Mouse (Mus musculus): Measurements from ENCODE around the gene Gm20388. TPM values are rescaled to one million over a fixed set of nuclear protein-coding genes. Genes with fewer than 3 reads are reported as not detected.

Gm20388 gene
- total RNA-seq, 2 experiments from 2014 or later = 10.7 TPM; not detected in 1

- DNase-seq (ENCODE audit: low spot score in 2 of 2) = no peak
These were observed 2897.3 kb downstream of the Gm20388 start for GRCm38 (mm10) chr8:122807907-122808306.

DNA sequence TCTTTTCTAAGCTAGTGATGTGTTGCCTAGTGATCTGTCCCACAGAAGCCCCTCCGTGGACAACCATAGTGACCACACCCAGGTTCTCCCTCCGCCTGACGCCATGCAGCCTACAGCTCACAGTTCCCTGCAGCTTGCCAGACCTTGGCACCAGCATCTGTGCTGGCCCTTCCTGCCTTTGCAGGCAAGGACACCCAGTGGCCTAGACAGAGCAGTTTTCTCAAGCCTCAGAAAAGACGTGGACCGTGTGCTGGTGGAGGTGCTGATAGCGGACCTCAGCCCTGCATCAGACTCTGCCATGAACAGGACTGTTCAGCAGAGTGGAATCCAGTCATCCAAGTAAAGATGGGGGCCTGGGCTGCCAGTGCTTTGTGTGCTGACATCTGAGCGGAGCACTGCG lies 2899.7 kb downstream of the Gm20388 start:
- no peak for DNase-seq (ENCODE audit: low spot score in 2 of 2)

- no peak for DNase-seq (ENCODE audit: low spot score in 2 of 2)
These were observed 2901.3 kb downstream of the Gm20388 start for GRCm38 (mm10) chr8:122811870-122812494.

DNA sequence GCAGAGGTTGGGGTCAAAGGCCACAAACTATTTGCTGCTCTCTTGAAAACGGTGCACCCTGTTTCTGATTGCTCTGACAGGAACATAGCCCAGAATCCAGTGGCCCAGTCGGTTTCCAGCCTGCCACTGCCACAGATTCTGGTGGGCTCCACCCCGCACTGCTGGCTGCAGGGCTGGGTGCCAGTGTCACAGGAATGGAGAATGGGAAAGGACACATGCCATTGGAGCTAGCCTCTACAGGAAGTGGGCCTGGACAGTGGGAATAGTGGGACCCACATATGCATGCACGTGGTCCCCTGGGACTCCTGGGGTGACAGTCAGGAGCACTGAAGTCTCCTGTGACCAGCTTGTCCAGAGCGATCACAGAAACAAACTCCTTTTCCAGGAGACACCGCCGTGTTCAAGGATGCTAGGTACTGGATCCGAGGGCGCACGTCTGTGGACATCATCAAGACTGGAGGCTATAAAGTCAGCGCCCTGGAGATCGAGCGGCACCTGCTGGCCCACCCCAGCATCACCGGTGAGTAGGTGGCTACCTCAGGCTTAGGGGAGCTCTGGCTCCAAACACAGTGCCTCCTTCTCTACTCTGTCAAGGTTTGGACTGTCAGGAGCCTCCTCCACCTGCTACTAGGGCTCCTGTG lies 2902.1 kb downstream of the Gm20388 start:
- DNase-seq (ENCODE audit: low spot score in 2 of 2) = no peak

GRCm38 (mm10) chr8:122814608-122815007 lies 2904.0 kb downstream of the Gm20388 start:
- no peak for DNase-seq (ENCODE audit: low spot score in 2 of 2)

- DNase-seq (ENCODE audit: low spot score in 2 of 2) = no peak
These were observed 2906.3 kb downstream of the Gm20388 start for GRCm38 (mm10) chr8:122816965-122817364.

DNA sequence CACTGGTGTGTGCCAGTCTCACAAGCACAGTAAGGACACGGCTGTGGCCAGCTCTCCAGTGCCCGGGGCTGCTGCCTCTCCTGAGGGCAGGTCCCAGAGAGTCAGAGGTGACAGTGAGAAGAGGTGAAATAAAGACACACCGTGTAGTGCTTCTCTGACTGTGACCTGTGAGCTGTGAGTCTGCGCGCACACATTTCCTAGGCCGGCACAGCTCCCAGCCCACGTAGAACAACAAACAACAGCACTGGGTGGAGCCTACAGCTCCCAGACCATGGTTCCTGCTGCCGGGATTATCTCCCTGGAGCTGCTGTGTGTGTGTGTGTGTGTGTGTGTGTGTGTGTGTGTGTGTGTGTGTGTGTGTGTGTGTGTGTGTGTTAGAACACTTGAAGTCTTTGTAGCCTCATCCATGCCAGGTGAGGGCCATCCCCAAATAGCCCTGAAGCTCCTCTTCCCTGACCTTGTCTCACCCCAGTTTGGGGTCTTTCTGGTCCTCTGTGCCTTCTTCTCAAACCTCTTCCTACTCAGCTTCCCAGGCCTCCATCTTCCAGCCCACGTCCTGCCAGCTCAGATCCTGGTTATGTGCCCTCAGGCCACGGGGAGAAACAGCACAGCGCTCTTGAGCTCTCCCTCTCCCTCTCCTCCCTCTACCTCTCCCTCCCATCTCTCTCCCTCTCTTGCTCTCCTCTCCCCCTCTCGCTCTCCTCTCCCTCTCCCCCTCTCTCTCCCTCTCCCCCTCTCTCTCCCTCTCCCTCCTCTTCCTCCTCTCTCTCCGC lies 2907.3 kb downstream of the Gm20388 start:
- no peak for DNase-seq (ENCODE audit: low spot score in 2 of 2)

DNA sequence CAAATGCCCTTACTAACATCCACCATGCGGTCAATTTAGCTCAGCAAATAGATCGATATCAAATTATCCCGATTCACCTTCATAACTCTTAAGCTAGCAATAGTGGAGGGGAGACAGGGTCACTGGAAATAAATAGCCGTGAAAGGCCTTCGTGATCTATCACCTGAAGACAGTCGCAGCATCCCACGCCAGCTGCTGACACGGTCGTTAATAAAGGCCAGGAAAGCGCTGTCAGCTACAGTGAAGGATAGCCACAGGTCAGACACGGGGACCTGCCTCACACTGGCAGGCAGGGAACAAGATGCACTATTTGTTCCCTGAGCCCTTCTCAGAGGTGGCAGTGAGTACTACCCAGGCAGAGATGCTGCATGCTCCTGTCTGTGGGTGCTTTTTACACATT lies 2909.1 kb downstream of the Gm20388 start:
- no peak for DNase-seq (ENCODE audit: low spot score in 2 of 2)

DNA sequence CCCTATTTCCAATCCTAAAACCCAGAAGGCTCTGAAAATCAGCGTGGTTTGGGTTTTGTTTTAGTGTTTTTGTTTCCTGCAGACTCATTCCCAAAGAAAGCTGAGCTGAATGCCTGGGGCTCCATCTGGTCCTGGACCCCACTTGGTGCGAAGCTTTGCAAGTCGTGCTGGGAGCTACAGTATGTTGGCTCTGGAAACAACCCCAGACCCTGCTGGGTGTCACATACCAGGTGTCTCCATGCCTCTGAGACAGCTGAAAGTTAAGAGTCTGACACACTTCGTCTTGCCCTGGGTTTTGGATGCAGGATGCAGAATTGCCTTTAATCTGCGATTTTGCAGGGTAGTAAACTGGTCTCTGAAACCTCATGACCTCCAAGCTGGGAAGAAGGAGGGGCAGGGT lies 2913.9 kb downstream of the Gm20388 start:
- no peak for DNase-seq (ENCODE audit: low spot score in 2 of 2)

- DNase-seq (ENCODE audit: low spot score in 2 of 2) = no peak
These were observed 2914.3 kb downstream of the Gm20388 start for GRCm38 (mm10) chr8:122824986-122825385.

DNA sequence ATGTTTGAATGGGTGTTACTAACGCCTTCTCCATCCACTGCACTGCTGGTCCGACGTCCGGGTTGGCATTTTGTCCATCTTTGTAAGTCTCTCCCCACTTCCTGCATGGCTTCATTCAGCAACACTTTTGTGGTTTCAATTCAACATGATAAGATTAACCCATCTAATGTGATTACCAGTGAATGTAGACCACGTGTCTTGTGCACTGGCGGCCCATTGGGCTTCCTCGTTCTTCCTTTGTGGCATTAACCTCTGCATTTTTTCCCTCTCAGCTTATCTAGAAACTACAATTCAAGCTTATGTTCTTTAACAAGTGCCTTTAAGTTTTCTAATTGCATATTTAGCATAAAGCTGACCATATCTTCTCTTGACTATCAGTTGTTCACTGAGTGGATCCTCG lies 2914.8 kb downstream of the Gm20388 start:
- DNase-seq (ENCODE audit: low spot score in 2 of 2) = no peak

DNA sequence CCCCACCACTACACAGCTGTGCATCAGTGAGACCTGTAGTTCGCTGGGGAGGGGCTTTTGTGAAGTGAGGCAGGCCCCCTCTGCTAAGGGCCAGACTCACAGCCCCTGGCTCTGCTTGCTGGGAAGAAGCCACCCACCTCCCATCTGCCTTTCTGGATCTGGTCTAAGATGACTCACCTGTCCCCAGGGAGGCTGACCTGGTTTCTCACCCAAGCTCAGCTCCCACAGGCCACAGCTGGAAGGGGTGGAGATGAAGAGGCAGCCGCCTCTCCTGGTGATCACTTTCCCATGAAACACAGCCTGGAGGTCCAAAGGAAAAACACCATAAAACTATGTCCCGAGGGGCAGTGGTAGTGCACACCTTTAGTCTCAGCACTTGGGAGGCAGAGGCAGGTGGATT lies 2918.8 kb downstream of the Gm20388 start:
- DNase-seq (ENCODE audit: low spot score in 2 of 2) = no peak

- DNase-seq (ENCODE audit: low spot score in 2 of 2) = peak; percentile 88 to 95
These were observed 2919.9 kb downstream of the Gm20388 start for GRCm38 (mm10) chr8:122830349-122831061.

DNA sequence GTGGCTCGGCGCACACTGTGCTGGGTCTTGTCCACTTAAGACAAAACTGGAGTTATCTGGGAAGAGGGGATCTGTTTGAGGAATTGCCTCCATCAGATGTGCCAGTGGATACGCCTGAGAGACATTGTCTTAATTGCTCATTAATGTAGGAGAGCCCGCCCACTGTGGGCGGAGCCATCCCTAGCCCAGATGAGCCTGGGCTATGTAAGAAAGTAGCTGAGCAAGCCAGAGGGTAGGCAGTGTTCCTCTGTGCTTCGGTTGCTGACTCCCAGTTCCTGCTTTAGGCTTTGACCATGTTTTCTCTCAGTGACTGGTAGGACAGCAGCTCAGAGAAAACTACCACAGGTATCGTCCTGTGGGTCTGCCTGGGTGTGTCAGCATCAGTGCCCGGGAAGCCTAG lies 2923.8 kb downstream of the Gm20388 start:
- DNase-seq (ENCODE audit: low spot score in 2 of 2) = no peak

DNA sequence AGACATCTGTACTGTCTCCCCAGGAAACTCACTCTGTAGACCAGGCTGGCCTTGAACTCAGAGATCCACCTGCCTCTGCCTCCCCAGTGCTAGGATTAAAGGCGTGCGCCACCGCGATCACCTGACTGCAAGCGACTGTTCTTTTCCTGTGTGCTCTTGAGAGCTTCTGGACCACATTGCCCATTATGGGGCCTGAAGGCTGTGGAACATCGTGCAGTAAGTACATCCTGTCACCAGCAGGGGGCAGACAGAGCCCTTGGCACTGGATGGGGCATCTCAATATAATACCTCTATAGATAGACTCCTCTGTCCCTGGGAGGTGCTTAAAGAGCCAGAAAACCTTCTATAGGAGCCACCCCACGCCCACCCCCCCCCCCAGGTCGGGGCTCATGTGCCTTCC lies 2924.3 kb downstream of the Gm20388 start:
- DNase-seq (ENCODE audit: low spot score in 2 of 2) = peak; percentile 54 to 85

GRCm38 (mm10) chr8:122836199-122836598 lies 2925.6 kb downstream of the Gm20388 start:
- DNase-seq (ENCODE audit: low spot score in 2 of 2) = no peak

DNA sequence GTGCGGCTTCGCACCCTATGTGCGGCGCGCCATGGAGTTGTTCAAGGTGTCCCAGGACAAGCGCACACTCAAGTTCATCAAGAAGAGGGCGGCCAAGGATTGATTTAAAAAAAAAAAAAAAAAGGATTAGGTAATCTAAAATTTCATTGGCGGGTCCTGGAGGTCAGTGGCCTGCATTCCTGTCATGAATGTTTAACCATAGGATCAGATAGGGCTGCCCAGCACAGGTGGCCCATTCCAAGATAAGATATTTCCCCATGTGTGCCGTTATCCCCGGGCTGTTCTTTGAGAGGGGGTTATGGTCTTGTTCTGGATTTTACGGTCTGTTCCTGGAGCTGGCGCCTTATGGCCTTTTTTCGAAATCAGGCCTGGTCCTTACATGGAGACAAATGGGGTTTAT lies 2926.1 kb downstream of the Gm20388 start:
- DNase-seq (ENCODE audit: low spot score in 2 of 2) = no peak

DNA sequence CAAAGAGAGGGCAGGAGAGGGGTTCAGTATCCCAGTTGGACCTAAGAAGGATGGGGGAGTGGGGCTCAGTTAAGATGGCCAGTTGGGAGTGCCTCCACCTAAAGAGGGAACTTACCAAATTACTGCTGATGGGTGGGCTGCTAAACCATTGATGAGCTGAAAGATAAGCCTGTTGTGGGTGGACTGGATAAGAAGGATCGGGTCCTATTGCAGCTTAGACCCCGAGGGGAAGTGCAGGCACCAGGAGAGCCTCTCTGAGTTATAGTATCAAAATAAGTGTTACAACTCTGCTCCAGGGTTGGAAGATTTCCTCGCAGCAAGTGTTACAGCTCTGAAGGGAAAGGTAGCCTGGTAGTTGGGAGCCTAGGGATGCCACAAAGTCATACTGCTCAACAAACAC lies 2933.5 kb downstream of the Gm20388 start:
- DNase-seq (ENCODE audit: low spot score in 2 of 2) = no peak

- no peak for DNase-seq (ENCODE audit: low spot score in 2 of 2)
These were observed 2935.0 kb downstream of the Gm20388 start for GRCm38 (mm10) chr8:122845662-122846061.

DNA sequence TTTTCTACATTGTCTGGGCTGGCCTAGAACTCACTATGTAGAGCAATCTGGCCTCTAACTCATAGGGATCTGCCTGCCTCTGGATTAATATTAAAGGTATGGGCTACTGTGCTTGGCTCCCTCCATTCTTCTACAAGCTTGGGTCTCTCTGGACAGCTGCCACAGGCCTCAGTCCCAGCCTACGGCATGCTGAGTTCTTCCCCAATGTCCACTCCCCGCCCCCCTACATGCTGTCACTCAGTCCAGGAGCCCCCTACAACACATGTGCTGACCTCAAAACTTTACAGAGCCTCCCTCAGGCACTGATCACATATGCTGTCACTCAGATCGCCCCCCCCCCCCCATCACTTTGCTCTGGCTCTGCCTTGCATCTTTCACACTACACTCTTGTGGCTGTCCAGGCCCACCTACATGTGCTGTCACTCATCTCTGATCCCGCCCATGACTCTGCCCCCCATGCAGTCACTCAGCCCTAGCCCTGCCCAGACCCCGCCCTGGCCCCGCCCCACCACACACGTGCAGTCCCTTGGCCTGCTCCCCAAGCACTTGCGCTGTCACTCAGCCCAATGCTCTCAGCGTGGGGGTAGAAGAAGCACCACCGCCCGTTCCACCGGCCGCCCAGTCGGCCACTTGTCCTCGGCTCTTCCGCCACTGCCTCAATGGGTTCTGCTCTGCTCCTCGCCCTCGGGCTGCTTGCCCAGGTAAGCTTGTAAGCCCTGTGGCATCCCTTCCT lies 2937.4 kb downstream of the Gm20388 start, which contains the start of gene Cdh15:
TSS of gene Cdh15 (plus strand) at position 138 of the 733 bp plus-strand sequence.
- no peak for DNase-seq (ENCODE audit: low spot score in 2 of 2)

Measured in layer of hippocampus, adult 18-20 months (tissue).